Comparison of ENCODE assay signal across 8 mouse cellular contexts in genomic region chrX:167381583-167382046, GRCm38 (mm10). TPM values are rescaled to one million over a fixed set of nuclear protein-coding genes. Genes with fewer than 3 reads are reported as not detected.
DNase-seq lines count a peak whose midpoint lies in the region; ATAC-seq and TF ChIP-seq lines count a peak whose summit lies in the region.

No protein-coding gene starts in this region.

- TF ChIP-seq CTCF in kidney, postnatal 0 days (IDR thresholded peaks at IDR 0.05; ENCODE audit: low read depth), result no peak

- peak overlapping the region; percentile 85 for H3K9ac ChIP-seq in heart, embryonic 12.5 days
- H3K9ac ChIP-seq in ES-E14 (ENCODE audit: insufficient read depth, low read depth, low read length, poor library complexity, severe bottlenecking), result peak overlapping the region; percentile 88
- H3K9ac ChIP-seq in forebrain, embryonic 14.5 days (ENCODE audit: low read length), result peak overlapping the region; percentile 71
- H3K9ac ChIP-seq in kidney, postnatal 0 days (ENCODE audit: low read depth, low read length), result peak overlapping the region; percentile 52

- H3K9me3 ChIP-seq in heart, embryonic 12.5 days (replicated peaks), result no peaks in the 10 kb centered on the region
- no peaks in the 10 kb centered on the region for H3K9me3 ChIP-seq in ES-E14 (ENCODE audit: control insufficient read depth, insufficient read depth, low read depth, low read length)
- no peaks in the 10 kb centered on the region for H3K9me3 ChIP-seq in forebrain, embryonic 14.5 days (replicated peaks; ENCODE audit: control insufficient read depth, low read length)
- no peaks in the 10 kb centered on the region for H3K9me3 ChIP-seq in kidney, postnatal 0 days (replicated peaks; ENCODE audit: low read length)
- no peaks in the 10 kb centered on the region for H3K9me3 ChIP-seq in megakaryocyte, embryonic 14.5 days

- H3K4me2 ChIP-seq in heart, embryonic 12.5 days, result peak overlapping the region; percentile 77
- H3K4me2 ChIP-seq in forebrain, embryonic 14.5 days (ENCODE audit: low read length), result peak overlapping the region; percentile 67
- H3K4me2 ChIP-seq in kidney, postnatal 0 days (ENCODE audit: low read length), result peak overlapping the region; percentile 78

- WGBS in heart, embryonic 12.5 days, result 18% methylated on average over 18 of the region's 18 CpGs
- WGBS in forebrain, embryonic 14.5 days, result 26% methylated on average over 18 of the region's 18 CpGs
- 25% methylated on average over 18 of the region's 18 CpGs for WGBS in kidney, postnatal 0 days

- in situ Hi-C loops in ES-E14 (cut with MboI; ENCODE audit: low sequenced_read_pairs in 2 of 2, unreplicated experiment in 2 of 2), result no loop called here

- no peak for DNase-seq in heart, adult 8-10 months (ENCODE audit: low spot score)
- DNase-seq in ES-E14 (ENCODE audit: low read depth, low spot score) (no peak), MN1 (ENCODE audit: low spot score) (no peak)
- DNase-seq in forebrain, embryonic 14.5 days (ENCODE audit: low spot score), result peak; percentile 23
- peak; percentile 14 for DNase-seq in kidney, postnatal 0 days (ENCODE audit: low spot score)
- DNase-seq in thymus, postnatal 10 days (ENCODE audit: low spot score in 2 of 2), result no peak

- ATAC-seq in heart, embryonic 12.5 days (ENCODE audit: insufficient number of reproducible peaks, low FRiP score), result no peak
- ATAC-seq in forebrain, embryonic 14.5 days, result peak; percentile 1; the same call in 1 of the 2 replicates
- peak; percentile 22; the same call in 1 of the 2 replicates for ATAC-seq in kidney, postnatal 0 days (replicated peaks; ENCODE audit: low FRiP score, low read depth)

- H3K4me1 ChIP-seq in heart, embryonic 12.5 days (replicated peaks), result no peaks in the 10 kb centered on the region
- H3K4me1 ChIP-seq in ES-E14 (ENCODE audit: control insufficient read depth in 2 of 2, insufficient read depth in 2 of 2, low read length in 2 of 2, poor library complexity in 1 of 2), result peaks cover 0 to 3% of the 10 kb centered on the region in 2 experiments; a peak in 1 of 4 replicates
- no peaks in the 10 kb centered on the region for H3K4me1 ChIP-seq in forebrain, embryonic 14.5 days (ENCODE audit: control insufficient read depth, insufficient read depth, low read length)
- no peaks in the 10 kb centered on the region for H3K4me1 ChIP-seq in kidney, postnatal 0 days (replicated peaks; ENCODE audit: insufficient read depth, low read length)
- peaks cover 4% of the 10 kb centered on the region for H3K4me1 ChIP-seq in megakaryocyte, embryonic 14.5 days

- no peaks in the 10 kb centered on the region for H3K36me3 ChIP-seq in heart, embryonic 12.5 days
- no peaks in the 10 kb centered on the region for H3K36me3 ChIP-seq in ES-E14 (ENCODE audit: control insufficient read depth, insufficient read depth, low read length, poor library complexity, severe bottlenecking)
- H3K36me3 ChIP-seq in forebrain, embryonic 14.5 days (ENCODE audit: control insufficient read depth, insufficient read depth, low read length), result no peaks in the 10 kb centered on the region
- H3K36me3 ChIP-seq in kidney, postnatal 0 days (ENCODE audit: insufficient read depth, low read length), result no peaks in the 10 kb centered on the region
- H3K36me3 ChIP-seq in megakaryocyte, embryonic 14.5 days (replicated peaks; ENCODE audit: low read length), result no peaks in the 10 kb centered on the region

- H3K4me3 ChIP-seq in heart, embryonic 12.5 days, result peak overlapping the region; percentile 61
- H3K4me3 ChIP-seq in ES-E14 (ENCODE audit: insufficient read depth in 1 of 2, low read depth in 1 of 2, low read length in 2 of 2, poor library complexity in 1 of 2, severe bottlenecking in 1 of 2), result peak overlapping the region; percentile 77 to 78
- H3K4me3 ChIP-seq in forebrain, embryonic 14.5 days (ENCODE audit: low read depth, low read length), result peak overlapping the region; percentile 49
- H3K4me3 ChIP-seq in kidney, postnatal 0 days (replicated peaks; ENCODE audit: low read depth, low read length), result peak overlapping the region; percentile 48
- peak overlapping the region; percentile 96 for H3K4me3 ChIP-seq in megakaryocyte, embryonic 14.5 days (replicated peaks)

- H3K27ac ChIP-seq in heart, embryonic 12.5 days (ENCODE audit: poor library complexity, severe bottlenecking), result 0 out of 2 replicates have a peak overlapping the region, but pooled peaks have one; percentile 82
- H3K27ac ChIP-seq in ES-E14 (ENCODE audit: insufficient read depth, low read depth, low read length, poor library complexity, severe bottlenecking), result no peak overlapping the region
- no peak overlapping the region for H3K27ac ChIP-seq in forebrain, embryonic 14.5 days (ENCODE audit: low read depth, low read length)
- peak overlapping the region; percentile 82 for H3K27ac ChIP-seq in kidney, postnatal 0 days

- no peaks in the 10 kb centered on the region for H3K27me3 ChIP-seq in heart, embryonic 12.5 days (replicated peaks)
- no peaks in the 10 kb centered on the region for H3K27me3 ChIP-seq in forebrain, embryonic 14.5 days (replicated peaks; ENCODE audit: control insufficient read depth, insufficient read depth, low read length)
- H3K27me3 ChIP-seq in kidney, postnatal 0 days (ENCODE audit: insufficient read depth, low read length), result no peaks in the 10 kb centered on the region; the same call in 1 of the 2 replicates
- peaks cover 8% of the 10 kb centered on the region for H3K27me3 ChIP-seq in megakaryocyte, embryonic 14.5 days (replicated peaks)

TF ChIP-seq in ES-E14, 5 proteins besides CTCF, POLR2A, EP300 and RAD21:
- TF ChIP-seq HCFC1 (IDR thresholded peaks at IDR 0.05; ENCODE audit: borderline replicate concordance, insufficient read depth, low read length) (no peak), CHD2 (IDR thresholded peaks at IDR 0.05; ENCODE audit: low read depth, low read length) (no peak), ZC3H11A (IDR thresholded peaks at IDR 0.05; ENCODE audit: borderline replicate concordance, low read depth, low read length) (no peak), MAFK (IDR thresholded peaks at IDR 0.05; ENCODE audit: insufficient read depth, low read depth, low read length) (no peak), ZNF384 (IDR thresholded peaks at IDR 0.05; ENCODE audit: low read depth, low read length) (no peak)

RNA-seq across cellular contexts. Expression of gene Prps2, which starts 0.9 kb away (rescaled TPM):
- 41.9 and 45.0 TPM in 2 replicates for polyA plus RNA-seq in heart, embryonic 12.5 days (2016; fragmentation: Nextera tagmentation; extraction: Ambion mirVana)
- total RNA-seq in heart, adult 8-10 months (2022), result 10 to 100 TPM; 12.7 to 26.7 (median 16.8) TPM
- total RNA-seq in ES-E14 (2012; rRNA removed), result 32.7 and 35.1 TPM in 2 replicates
- polyA plus RNA-seq in forebrain, embryonic 14.5 days (2014; fragmentation: Nextera tagmentation; extraction: Ambion mirVana), result 9.0 and 9.6 TPM in 2 replicates
- 22.5 and 26.1 TPM in 2 replicates for polyA plus RNA-seq in kidney, postnatal 0 days (2015; fragmentation: Nextera tagmentation; extraction: Ambion mirVana)
- 4.6 and 23.8 TPM in 2 replicates for polyA plus RNA-seq in megakaryocyte, embryonic 14.5 days (2012; ENCODE audit: insufficient read depth, low replicate concordance)

RNA-seq across cellular contexts. Expression of gene Tlr7, which starts 51.3 kb away (rescaled TPM):
- 0.28 and 0.42 TPM in 2 replicates for polyA plus RNA-seq in heart, embryonic 12.5 days (2016; fragmentation: Nextera tagmentation; extraction: Ambion mirVana)
- 1 to 10 TPM; 1.4 to 3.8 (median 1.5) TPM for total RNA-seq in heart, adult 8-10 months (2022)
- total RNA-seq in ES-E14 (2012; rRNA removed), result 0.09 and 0.11 TPM in 2 replicates
- polyA plus RNA-seq in forebrain, embryonic 14.5 days (2014; fragmentation: Nextera tagmentation; extraction: Ambion mirVana), result 0.48 and 1.7 TPM in 2 replicates
- polyA plus RNA-seq in kidney, postnatal 0 days (2015; fragmentation: Nextera tagmentation; extraction: Ambion mirVana), result 0.65 and 0.74 TPM in 2 replicates
- polyA plus RNA-seq in megakaryocyte, embryonic 14.5 days (2012; ENCODE audit: insufficient read depth, low replicate concordance), result 0.39 TPM in 1 of 2 replicates, not detected in the other

Comparison
In these comparisons a context has a peak if more than half of its experiments do, and no peak if none do; other contexts are left out.
1. H3K27ac ChIP-seq: peak in heart, embryonic 12.5 days (single experiment) and kidney, postnatal 0 days (single experiment); none in ES-E14 (single experiment) and forebrain, embryonic 14.5 days (single experiment).
2. DNase-seq: peak in forebrain, embryonic 14.5 days (single experiment) and kidney, postnatal 0 days (single experiment); none in heart, adult 8-10 months (single experiment), ES-E14 (single experiment), MN1 (single experiment) and thymus, postnatal 10 days (0 of 2).
3. Peak in every context shown above with its lines, with median percentiles within 50 percentile points of each other: H3K4me2 ChIP-seq, H3K4me3 ChIP-seq and H3K9ac ChIP-seq.